Mouse (Mus musculus): ENCODE results near the gene Fam118a. TPM values are rescaled to one million over a fixed set of nuclear protein-coding genes. Genes with fewer than 3 reads are reported as not detected.
"Not testable (repeated sequence)": the region's sequence is repeated elsewhere in the genome, so short reads cannot be mapped to it uniquely, and the experiment has no call there.

Fam118a gene
- 2.6 and 3.0 TPM in 2 replicates for total RNA-seq (2014; rRNA removed)
- 0.98 and 1.3 TPM in 2 replicates for polyA plus RNA-seq (2012; rRNA removed)

DNA sequence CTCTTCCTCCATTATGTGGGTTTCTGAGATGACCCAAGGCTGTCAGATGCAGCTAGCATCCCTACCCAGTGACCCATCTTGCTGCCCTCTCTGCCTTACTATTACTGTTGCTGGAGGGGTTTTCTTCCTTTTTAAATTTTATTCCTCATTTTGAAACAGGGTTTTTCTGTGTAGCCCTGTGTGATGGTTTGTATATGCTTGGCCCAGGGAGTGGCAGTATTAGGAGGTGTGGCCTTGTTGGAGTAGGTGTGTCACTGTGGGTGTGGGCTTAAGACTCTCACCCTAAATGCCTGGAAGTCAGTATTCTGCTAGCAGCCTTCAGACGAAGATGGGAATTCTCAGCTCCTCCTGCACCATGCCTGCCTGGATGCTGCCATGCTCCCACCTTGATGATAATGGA is at the start of gene Fam118a:
TSS of gene Fam118a (plus strand) at position 301 of the 400 bp plus-strand sequence.
- H3K27me3 ChIP-seq (ENCODE audit: control insufficient read depth, insufficient read depth, low read length); H3K27ac ChIP-seq (replicated peaks; ENCODE audit: insufficient read depth, low read depth, low read length); H3K79me2 ChIP-seq (ENCODE audit: control insufficient read depth, insufficient read depth, low read length); H3K36me3 ChIP-seq (ENCODE audit: control insufficient read depth, insufficient read depth, low read length); DNase-seq (ENCODE audit: extremely low read depth, low read depth, low spot score); H3K4me3 ChIP-seq (ENCODE audit: insufficient read depth, low read depth, low read length); H3K4me1 ChIP-seq (ENCODE audit: control insufficient read depth, insufficient read depth, low read length); H3K9ac ChIP-seq (ENCODE audit: low read depth, low read length): not testable (repeated sequence)
- 75% methylated on average over 1 of the region's 1 CpGs for WGBS

DNA sequence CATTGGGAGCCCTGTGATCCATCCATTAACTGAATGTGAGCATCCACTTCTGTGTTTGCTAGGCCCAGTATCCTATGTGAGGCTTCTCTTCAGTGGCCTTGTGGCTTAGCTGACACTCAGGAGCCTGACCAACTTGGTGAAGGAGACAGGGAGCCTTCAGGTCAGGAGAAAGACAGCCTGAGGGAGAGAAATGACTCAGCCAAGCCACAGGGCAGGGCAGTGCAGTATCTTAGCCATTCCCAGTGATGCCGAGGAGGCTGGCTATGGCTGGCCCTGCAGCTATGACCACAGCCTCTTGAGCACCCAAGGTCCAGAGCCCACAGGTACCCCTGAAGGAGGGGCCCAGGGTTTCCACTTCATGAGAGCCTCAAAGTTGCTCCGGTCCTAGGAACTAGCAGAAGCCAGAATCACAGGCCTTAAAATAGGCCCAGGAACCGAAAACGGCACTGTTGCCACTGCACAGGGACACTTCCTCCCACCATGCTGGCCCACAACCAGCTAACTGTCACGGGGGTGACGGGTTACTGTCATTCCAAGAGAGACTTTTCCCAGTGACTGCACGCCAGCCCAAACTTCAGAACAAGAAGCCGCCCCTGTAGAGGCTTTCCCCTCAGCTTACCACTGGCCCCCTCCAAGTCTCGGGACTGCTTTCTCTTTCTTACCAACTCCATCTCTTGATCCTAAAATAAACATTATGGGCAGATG is 47.0 kb upstream of the Fam118a start:
- TF ChIP-seq POLR2A (IDR thresholded peaks at IDR 0.05; ENCODE audit: extremely low read depth, insufficient read depth, low read length) (no peak), CTCF (IDR thresholded peaks at IDR 0.05; ENCODE audit: low read depth, low read length) (no peak)
- H3K4me1 ChIP-seq (ENCODE audit: control insufficient read depth, insufficient read depth, low read length): peaks cover 17% of the 10 kb centered on the region
- WGBS: 75% methylated on average over 9 of the region's 9 CpGs
- H3K4me3 ChIP-seq (ENCODE audit: insufficient read depth, low read depth, low read length): no peak overlapping the region
- H3K36me3 ChIP-seq (ENCODE audit: control insufficient read depth, insufficient read depth, low read length): no peaks in the 10 kb centered on the region
- H3K79me2 ChIP-seq (ENCODE audit: control insufficient read depth, insufficient read depth, low read length): peaks cover 40% of the 10 kb centered on the region
- H3K27me3 ChIP-seq (ENCODE audit: control insufficient read depth, insufficient read depth, low read length): no peaks in the 10 kb centered on the region
- H3K9ac ChIP-seq (ENCODE audit: low read depth, low read length): no peak overlapping the region
- no peak overlapping the region for H3K27ac ChIP-seq (replicated peaks; ENCODE audit: insufficient read depth, low read depth, low read length)
- no peak for DNase-seq (ENCODE audit: extremely low read depth, low read depth, low spot score)

DNA sequence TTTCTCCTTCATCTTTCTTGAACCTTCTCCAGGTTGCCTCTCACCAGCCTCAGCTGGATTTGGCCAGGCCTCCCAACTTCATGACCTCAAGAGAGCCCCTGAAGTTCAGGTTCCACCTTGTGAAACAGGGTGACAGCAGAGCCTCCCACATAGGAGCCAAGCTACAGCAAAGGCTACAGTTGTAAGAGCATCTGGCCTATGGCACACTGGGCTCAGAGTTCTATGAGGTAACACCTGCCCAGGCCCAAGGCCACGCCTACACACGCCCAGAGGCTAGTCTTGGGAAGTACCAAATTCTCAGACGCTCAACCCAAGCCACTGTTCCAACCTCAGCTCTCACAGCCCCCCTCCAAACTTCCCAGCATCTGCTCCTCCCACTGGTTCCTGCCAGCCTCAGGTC is 45.9 kb upstream of the Fam118a start:
- DNase-seq (ENCODE audit: extremely low read depth, low read depth, low spot score): peak; percentile 98
- Histone ChIP-seq H3K9ac (ENCODE audit: low read depth, low read length) (no peak overlapping the region), H3K27me3 (ENCODE audit: control insufficient read depth, insufficient read depth, low read length) (no peaks in the 10 kb centered on the region), H3K4me1 (ENCODE audit: control insufficient read depth, insufficient read depth, low read length) (peaks cover 19% of the 10 kb centered on the region), H3K27ac (replicated peaks; ENCODE audit: insufficient read depth, low read depth, low read length) (peak overlapping the region; percentile 10), H3K4me3 (ENCODE audit: insufficient read depth, low read depth, low read length) (no peak overlapping the region), H3K36me3 (ENCODE audit: control insufficient read depth, insufficient read depth, low read length) (no peaks in the 10 kb centered on the region), H3K79me2 (ENCODE audit: control insufficient read depth, insufficient read depth, low read length) (peaks cover 41% of the 10 kb centered on the region)
- 26% methylated on average over 3 of the region's 3 CpGs for WGBS
- TF ChIP-seq POLR2A (IDR thresholded peaks at IDR 0.05; ENCODE audit: extremely low read depth, insufficient read depth, low read length) (no peak), CTCF (IDR thresholded peaks at IDR 0.05; ENCODE audit: low read depth, low read length) (no peak)

DNA sequence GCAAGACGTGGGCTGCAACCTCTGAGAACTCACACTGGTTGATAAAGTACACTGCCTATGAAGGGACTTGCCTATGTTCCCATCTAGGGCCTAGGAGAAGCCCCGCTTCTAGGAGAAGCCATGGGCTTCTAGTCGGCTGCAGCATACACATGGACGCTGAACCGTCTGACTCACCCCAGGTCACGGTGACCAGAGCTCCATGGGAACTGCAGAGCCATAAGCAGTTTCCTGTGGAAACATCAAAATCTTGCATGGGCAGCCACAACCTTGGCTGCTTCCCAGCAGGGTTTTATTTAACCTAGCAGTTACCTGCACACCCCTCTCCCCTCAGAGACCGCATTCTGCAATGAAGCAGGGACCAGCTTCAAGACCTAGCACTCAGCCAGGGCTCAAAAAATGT is 45.0 kb upstream of the Fam118a start:
- Histone ChIP-seq H3K27me3 (ENCODE audit: control insufficient read depth, insufficient read depth, low read length) (no peaks in the 10 kb centered on the region), H3K79me2 (ENCODE audit: control insufficient read depth, insufficient read depth, low read length) (peaks cover 38% of the 10 kb centered on the region), H3K36me3 (ENCODE audit: control insufficient read depth, insufficient read depth, low read length) (no peaks in the 10 kb centered on the region), H3K9ac (ENCODE audit: low read depth, low read length) (no peak overlapping the region), H3K27ac (replicated peaks; ENCODE audit: insufficient read depth, low read depth, low read length) (no peak overlapping the region; the same call in 1 of the 2 replicates), H3K4me1 (ENCODE audit: control insufficient read depth, insufficient read depth, low read length) (peaks cover 12% of the 10 kb centered on the region), H3K4me3 (ENCODE audit: insufficient read depth, low read depth, low read length) (no peak overlapping the region)
- WGBS: 82% methylated on average over 7 of the region's 7 CpGs
- DNase-seq (ENCODE audit: extremely low read depth, low read depth, low spot score): no peak
- TF ChIP-seq POLR2A (IDR thresholded peaks at IDR 0.05; ENCODE audit: extremely low read depth, insufficient read depth, low read length): no peak
- TF ChIP-seq CTCF (IDR thresholded peaks at IDR 0.05; ENCODE audit: low read depth, low read length): no peak

DNA sequence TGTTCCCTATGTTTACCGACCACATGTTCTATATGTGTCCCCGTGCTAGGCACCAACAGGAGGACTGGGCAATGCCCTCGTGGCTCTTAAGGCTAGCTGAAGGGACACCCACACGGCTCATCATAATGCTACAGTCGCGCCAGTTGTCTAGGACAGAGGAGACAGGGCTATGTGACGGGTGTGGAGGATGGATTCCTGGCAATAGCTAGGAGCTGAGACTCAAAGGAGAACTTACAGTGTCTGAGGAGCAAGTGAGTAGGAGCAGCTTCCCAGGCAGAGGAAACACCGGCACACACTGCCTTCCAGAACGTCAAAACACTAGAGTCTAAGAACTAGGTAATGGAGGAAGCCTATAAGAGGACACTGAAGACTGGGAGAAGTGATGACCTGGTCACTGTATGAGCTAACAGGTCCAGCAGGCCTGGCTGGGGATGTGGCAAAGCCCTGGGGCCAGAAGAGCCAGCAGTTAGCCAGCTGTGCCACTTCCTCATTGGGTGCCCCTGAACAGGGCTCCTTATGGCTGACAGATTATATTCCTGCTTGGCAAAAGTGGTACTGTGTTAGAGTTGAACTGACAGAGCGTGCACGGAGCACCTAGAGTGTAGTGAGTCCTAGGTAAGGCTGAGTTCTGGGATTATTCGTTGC is 43.1 kb upstream of the Fam118a start:
- peaks cover 11% of the 10 kb centered on the region for H3K4me1 ChIP-seq (ENCODE audit: control insufficient read depth, insufficient read depth, low read length)
- no peak for DNase-seq (ENCODE audit: extremely low read depth, low read depth, low spot score)
- no peak overlapping the region for H3K27ac ChIP-seq (replicated peaks; ENCODE audit: insufficient read depth, low read depth, low read length)
- no peaks in the 10 kb centered on the region for H3K27me3 ChIP-seq (ENCODE audit: control insufficient read depth, insufficient read depth, low read length)
- no peak overlapping the region for H3K4me3 ChIP-seq (ENCODE audit: insufficient read depth, low read depth, low read length)
- H3K79me2 ChIP-seq (ENCODE audit: control insufficient read depth, insufficient read depth, low read length): peaks cover 26% of the 10 kb centered on the region
- no peaks in the 10 kb centered on the region for H3K36me3 ChIP-seq (ENCODE audit: control insufficient read depth, insufficient read depth, low read length)
- whole genome bisulfite sequencing: 90% methylated on average over 12 of the region's 12 CpGs
- no peak for TF ChIP-seq CTCF (IDR thresholded peaks at IDR 0.05; ENCODE audit: low read depth, low read length)
- TF ChIP-seq POLR2A (IDR thresholded peaks at IDR 0.05; ENCODE audit: extremely low read depth, insufficient read depth, low read length): no peak
- H3K9ac ChIP-seq (ENCODE audit: low read depth, low read length): no peak overlapping the region

Measured in liver, adult 2 months (tissue).